Mouse (Mus musculus) kidney, embryonic 16.5 days (tissue): ENCODE measurements around the gene Btbd9. TPM values are rescaled to one million over a fixed set of nuclear protein-coding genes. Genes with fewer than 3 reads are reported as not detected.
"Not testable (repeated sequence)": the region's sequence is repeated elsewhere in the genome, so short reads cannot be mapped to it uniquely, and the experiment has no call there.

Experiments used
- ATAC-seq: fragments of 200-750 bp; cut with Nextera tagmentation; 2 replicates; pipeline ENCODE4 v1.8.0; 2017; ENCODE audit warnings: moderate TSS enrichment; ENCODE audit not compliant: low FRiP score, low TSS enrichment
- H3K27ac ChIP-seq: fragments of 300-500 bp; sonication (generic); 2 replicates; pipeline ENCODE4 v1.5.1; 2014; ENCODE audit warnings: low read length
- H3K27me3 ChIP-seq: fragments of 300-500 bp; sonication (generic); 2 replicates; pipeline ENCODE4 v1.6.1; 2014; ENCODE audit warnings: low read length, control low read depth, mixed read lengths; ENCODE audit not compliant: insufficient read depth
- H3K36me3 ChIP-seq: fragments of 300-500 bp; sonication (generic); 2 replicates; pipeline ENCODE4 v1.6.1; 2014; ENCODE audit warnings: low read length, control low read depth, mixed read lengths; ENCODE audit not compliant: insufficient read depth
- H3K4me1 ChIP-seq: fragments of 300-500 bp; sonication (generic); 2 replicates; pipeline ENCODE4 v1.6.1; 2014; ENCODE audit warnings: low read length, control low read depth, mixed read lengths; ENCODE audit not compliant: insufficient read depth
- H3K4me2 ChIP-seq: fragments of 300-500 bp; sonication (generic); replicated peaks from 2 replicates; pipeline ENCODE4 v1.6.1; 2014; ENCODE audit warnings: low read depth, low read length
- H3K4me3 ChIP-seq: fragments of 300-500 bp; sonication (generic); 2 replicates; pipeline ENCODE4 v1.5.1; 2014; ENCODE audit warnings: mild to moderate bottlenecking, low read length
- H3K9ac ChIP-seq: fragments of 300-500 bp; sonication (generic); replicated peaks from 2 replicates; pipeline ENCODE4 v1.6.1; 2014; ENCODE audit warnings: low read length
- H3K9me3 ChIP-seq: fragments of 300-500 bp; sonication (generic); 2 replicates; pipeline ENCODE4 v1.6.1; 2016; ENCODE audit warnings: low read length, control low read depth
- WGBS: fragments of 180-500 bp; shearing (Covaris S2); extraction: QIAGEN DNeasy Blood & Tissue Kit; methylation state at CpG from one replicate; pipeline ENCODE4 v1.1.7; 2014; 5-methylcytosine and 5-hydroxymethylcytosine counted together
- polyA plus RNA-seq: library from polyadenylated mRNA; unstranded; fragments of >200 nt; fragmentation: Nextera tagmentation; extraction: Ambion mirVana; gene quantifications from 2 replicates; pipeline ENCODE4 v1.2.1, GENCODE M21; 2015

Gene Btbd9
- polyA plus RNA-seq, 1 experiment from 2014 or later: 58.3 TPM

GRCm38 (mm10) chr17:30522406-30523078 is 53.7 kb downstream of the Btbd9 start:
- Histone ChIP-seq H3K27me3 (no peaks in the 10 kb centered on the region), H3K9me3 (no peaks in the 10 kb centered on the region), H3K4me2 (no peak overlapping the region), H3K4me1 (peaks cover 9% of the 10 kb centered on the region), H3K9ac (no peak overlapping the region), H3K27ac (no peak overlapping the region), H3K4me3 (no peak overlapping the region), H3K36me3 (peaks cover 6% of the 10 kb centered on the region; the same call in 1 of the 2 replicates)
- WGBS: 94% methylated on average over 9 of the region's 9 CpGs
- ATAC-seq: no peak

- H3K9me3 ChIP-seq, H3K4me2 ChIP-seq, H3K27ac ChIP-seq, H3K4me3 ChIP-seq, H3K9ac ChIP-seq, ATAC-seq, H3K4me1 ChIP-seq, H3K27me3 ChIP-seq, H3K36me3 ChIP-seq: not testable (repeated sequence)
- 70% methylated on average over 2 of the region's 2 CpGs for WGBS
Observed at GRCm38 (mm10) chr17:30519172-30519512, 57.1 kb downstream of the Btbd9 start.

GRCm38 (mm10) chr17:30518431-30519171 is 57.7 kb downstream of the Btbd9 start:
- peaks cover 4% of the 10 kb centered on the region; the same call in 1 of the 2 replicates for H3K36me3 ChIP-seq
- H3K9me3 ChIP-seq: no peaks in the 10 kb centered on the region
- H3K4me1 ChIP-seq: no peaks in the 10 kb centered on the region
- no peak overlapping the region for H3K9ac ChIP-seq
- no peaks in the 10 kb centered on the region for H3K27me3 ChIP-seq
- no peak overlapping the region for H3K4me2 ChIP-seq
- no peak overlapping the region for H3K4me3 ChIP-seq
- H3K27ac ChIP-seq: no peak overlapping the region
- ATAC-seq: no peak
- 83% methylated on average over 8 of the region's 8 CpGs for WGBS

- Histone ChIP-seq H3K4me2 (no peak overlapping the region), H3K27me3 (no peaks in the 10 kb centered on the region), H3K9ac (no peak overlapping the region), H3K27ac (no peak overlapping the region), H3K4me1 (no peaks in the 10 kb centered on the region), H3K4me3 (no peak overlapping the region), H3K36me3 (peaks cover 4% of the 10 kb centered on the region; the same call in 1 of the 2 replicates), H3K9me3 (no peaks in the 10 kb centered on the region)
- 90% methylated on average over 10 of the region's 10 CpGs for WGBS
- ATAC-seq: no peak
Observed at GRCm38 (mm10) chr17:30516580-30517340, 59.5 kb downstream of the Btbd9 start.

- H3K9ac ChIP-seq: no peak overlapping the region
- H3K4me3 ChIP-seq: no peak overlapping the region
- WGBS: 94% methylated on average over 8 of the region's 8 CpGs
- no peaks in the 10 kb centered on the region for H3K4me1 ChIP-seq
- H3K27ac ChIP-seq: no peak overlapping the region
- H3K36me3 ChIP-seq: peaks cover 4% of the 10 kb centered on the region; the same call in 1 of the 2 replicates
- ATAC-seq: no peak
- H3K9me3 ChIP-seq: no peaks in the 10 kb centered on the region
- H3K4me2 ChIP-seq: no peak overlapping the region
- H3K27me3 ChIP-seq: no peaks in the 10 kb centered on the region
Observed at GRCm38 (mm10) chr17:30515401-30515800, 60.9 kb downstream of the Btbd9 start.

GRCm38 (mm10) chr17:30513034-30513433 is 63.3 kb downstream of the Btbd9 start:
- Histone ChIP-seq H3K27ac (no peak overlapping the region), H3K9me3 (no peaks in the 10 kb centered on the region), H3K36me3 (peaks cover 4% of the 10 kb centered on the region; the same call in 1 of the 2 replicates), H3K27me3 (no peaks in the 10 kb centered on the region), H3K4me3 (no peak overlapping the region), H3K4me1 (no peaks in the 10 kb centered on the region), H3K9ac (no peak overlapping the region), H3K4me2 (no peak overlapping the region)
- WGBS: 94% methylated on average over 9 of the region's 9 CpGs
- no peak for ATAC-seq

- H3K4me2 ChIP-seq: no peak overlapping the region
- peaks cover 4% of the 10 kb centered on the region; the same call in 1 of the 2 replicates for H3K36me3 ChIP-seq
- no peak overlapping the region for H3K27ac ChIP-seq
- H3K27me3 ChIP-seq: no peaks in the 10 kb centered on the region
- no peak overlapping the region for H3K9ac ChIP-seq
- WGBS: 82% methylated on average over 7 of the region's 7 CpGs
- no peaks in the 10 kb centered on the region for H3K9me3 ChIP-seq
- ATAC-seq: no peak
- no peak overlapping the region for H3K4me3 ChIP-seq
- no peaks in the 10 kb centered on the region for H3K4me1 ChIP-seq
Observed at GRCm38 (mm10) chr17:30512531-30512930, 63.8 kb downstream of the Btbd9 start.

- no peaks in the 10 kb centered on the region for H3K4me1 ChIP-seq
- H3K4me3 ChIP-seq: no peak overlapping the region
- no peak overlapping the region for H3K4me2 ChIP-seq
- H3K27me3 ChIP-seq: no peaks in the 10 kb centered on the region
- H3K27ac ChIP-seq: no peak overlapping the region
- H3K9me3 ChIP-seq: no peaks in the 10 kb centered on the region
- no peak overlapping the region for H3K9ac ChIP-seq
- ATAC-seq: no peak
- H3K36me3 ChIP-seq: peaks cover 2% of the 10 kb centered on the region; the same call in 1 of the 2 replicates
- 67% methylated on average over 4 of the region's 4 CpGs for WGBS
Observed at GRCm38 (mm10) chr17:30512007-30512406, 64.3 kb downstream of the Btbd9 start.

- 58% methylated on average over 6 of the region's 6 CpGs for WGBS
- no peak overlapping the region for H3K4me2 ChIP-seq
- no peaks in the 10 kb centered on the region; the same call in 1 of the 2 replicates for H3K36me3 ChIP-seq
- H3K4me1 ChIP-seq: no peaks in the 10 kb centered on the region
- H3K9ac ChIP-seq: no peak overlapping the region
- no peak for ATAC-seq
- H3K27ac ChIP-seq: no peak overlapping the region
- no peaks in the 10 kb centered on the region for H3K9me3 ChIP-seq
- no peak overlapping the region for H3K4me3 ChIP-seq
- no peaks in the 10 kb centered on the region for H3K27me3 ChIP-seq
Observed at GRCm38 (mm10) chr17:30511399-30511798, 64.9 kb downstream of the Btbd9 start.
